Mouse (Mus musculus) c-Kit-positive CD71-negative TER-119-negative erythroid progenitor cells, embryonic 14.5 days (primary cell): Measurements from ENCODE around the gene Cul9.
"Not testable (repeated sequence)": the region's sequence is repeated elsewhere in the genome, so short reads cannot be mapped to it uniquely, and the experiment has no call there.

Source experiments
- DNase-seq: peaks from one replicate; pipeline ENCODE4 v3.0.0-alpha.2; 2013; ENCODE audit warnings: low read depth

Gene Cul9

DNA sequence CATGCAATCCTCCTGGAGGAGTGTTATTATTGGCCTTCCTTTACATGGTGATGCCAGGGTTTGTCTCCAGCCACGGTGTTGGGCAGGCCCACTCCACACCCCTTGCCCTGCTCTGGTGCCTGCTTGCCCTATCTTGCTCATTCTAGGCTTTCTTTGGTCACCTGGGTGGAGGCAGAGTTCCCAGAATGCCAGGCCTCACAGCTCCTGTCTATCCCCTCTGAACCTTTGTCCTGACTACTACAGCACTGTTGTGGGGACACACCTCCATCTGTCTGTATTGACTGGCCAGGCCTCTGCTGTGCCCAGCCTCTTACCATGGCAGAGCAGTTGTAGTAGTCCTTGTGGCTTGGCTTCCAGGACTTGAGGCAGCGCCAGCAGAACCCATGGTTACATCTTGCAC, 43.4 kb downstream of the Cul9 start:
- no peak for DNase-seq

GRCm38 (mm10) chr17:46497956-46498355, 48.2 kb downstream of the Cul9 start:
- DNase-seq: peak; percentile 13

DNA sequence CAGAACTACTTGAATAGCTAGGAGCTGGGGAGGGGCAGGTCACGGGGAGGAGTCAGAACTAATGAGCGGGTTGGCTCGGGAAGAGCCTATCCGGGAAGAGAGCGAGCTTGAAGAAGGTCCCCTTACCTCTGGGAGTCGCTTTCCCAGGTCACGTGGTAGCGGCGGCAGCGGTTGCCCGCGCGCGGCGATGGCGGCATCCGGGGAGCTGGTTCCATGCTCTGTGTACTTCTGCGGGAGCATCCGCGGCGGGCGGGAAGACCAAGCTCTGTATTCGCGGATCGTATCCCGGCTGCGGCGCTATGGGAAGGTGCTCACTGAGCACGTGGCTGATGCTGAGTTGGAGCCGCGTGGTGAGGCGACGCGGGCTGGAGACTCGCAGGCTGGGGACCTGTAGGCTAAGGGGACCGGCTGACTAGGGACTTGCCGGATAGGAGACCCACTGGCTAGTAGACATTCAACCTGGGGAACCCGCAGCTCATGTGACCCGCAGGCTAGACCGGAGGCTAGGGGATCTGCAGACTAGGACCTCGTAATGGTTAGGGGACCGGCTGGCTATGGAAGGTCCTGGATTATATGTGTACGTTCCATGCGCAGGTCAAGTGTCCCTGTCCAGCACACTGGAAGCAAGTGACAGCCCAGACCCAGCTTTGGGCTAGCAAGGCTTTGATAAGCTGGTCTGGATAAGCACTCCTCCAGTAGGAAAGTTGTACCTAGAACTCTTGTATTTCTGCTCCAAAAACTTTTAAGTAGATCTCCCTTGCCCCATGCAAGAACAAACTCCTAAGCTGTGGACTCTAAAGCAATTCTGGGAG, 49.4 kb downstream of the Cul9 start, which contains the start of gene Dnph1:
Dnph1 (plus strand) TSS at position 89 of the 812 bp plus-strand sequence.
- DNase-seq: peak; percentile 61

DNA sequence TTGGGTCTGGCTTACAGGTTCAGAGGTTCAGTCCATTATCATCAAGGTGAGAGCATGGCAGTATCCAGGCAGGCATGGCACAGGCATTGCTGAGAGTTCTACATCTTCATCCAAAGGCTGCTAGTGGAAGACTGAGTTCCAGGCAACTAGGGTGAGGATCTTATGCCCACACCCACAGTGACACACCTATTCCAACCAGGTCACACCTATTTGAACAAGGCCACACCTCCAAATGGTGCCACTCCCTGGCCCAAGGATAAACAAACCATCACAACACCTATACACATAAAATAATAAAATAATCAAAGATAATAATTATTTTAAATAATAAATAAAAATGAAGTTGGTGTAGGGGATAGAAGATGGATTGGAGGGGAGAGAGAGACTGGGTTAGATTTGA, 50.1 kb downstream of the Cul9 start:
- DNase-seq: not testable (repeated sequence)

- no peak for DNase-seq
These were observed 50.7 kb downstream of the Cul9 start for GRCm38 (mm10) chr17:46495486-46495885.

DNA sequence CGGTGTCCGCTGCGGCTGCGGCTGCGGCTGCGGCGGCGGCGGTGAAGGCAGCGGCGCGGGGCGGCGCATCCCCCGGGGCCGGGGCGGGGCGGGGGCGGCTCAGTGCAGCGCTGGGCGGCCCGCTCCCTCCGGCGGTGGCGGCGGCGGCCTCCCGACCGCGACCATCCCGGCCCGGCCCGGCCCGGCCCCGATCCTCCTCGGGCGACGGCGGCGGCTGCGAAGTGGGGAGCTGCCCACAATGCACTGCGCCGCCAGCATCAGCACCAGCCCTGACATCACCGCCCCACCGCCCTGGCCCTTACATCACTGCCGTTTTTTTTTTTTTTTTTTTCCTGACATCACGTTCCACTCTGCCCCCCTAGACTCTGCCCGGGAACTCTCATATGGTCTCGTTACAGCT, 58.8 kb downstream of the Cul9 start, which contains the start of gene Ttbk1:
Ttbk1 (minus strand) TSS at position 245 of the 400 bp plus-strand sequence.
- DNase-seq: no peak

DNA sequence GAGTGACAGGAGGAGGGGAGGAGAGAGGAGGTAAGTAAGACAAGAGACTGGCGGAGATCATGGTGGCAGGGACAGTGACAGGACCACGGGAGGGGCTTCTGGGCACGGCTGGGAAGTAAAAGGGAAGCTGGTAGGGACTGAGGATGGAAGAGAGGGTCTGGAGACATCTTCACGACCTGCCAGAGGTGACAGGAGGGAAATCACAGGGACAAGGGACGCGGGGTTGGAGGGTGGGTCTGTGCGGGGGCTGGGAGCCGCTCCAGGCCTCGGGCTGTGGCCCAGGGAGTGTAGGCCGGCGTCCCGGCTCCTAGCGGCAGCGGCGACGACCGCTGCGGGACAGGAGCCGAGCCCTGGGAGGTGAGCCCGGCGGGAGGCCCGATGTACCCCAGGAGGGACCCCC, 59.2 kb downstream of the Cul9 start:
- DNase-seq: no peak

GRCm38 (mm10) chr17:46484461-46484875, 61.7 kb downstream of the Cul9 start:
- DNase-seq: no peak

- DNase-seq: no peak
These were observed 62.2 kb downstream of the Cul9 start for GRCm38 (mm10) chr17:46484021-46484431.

DNA sequence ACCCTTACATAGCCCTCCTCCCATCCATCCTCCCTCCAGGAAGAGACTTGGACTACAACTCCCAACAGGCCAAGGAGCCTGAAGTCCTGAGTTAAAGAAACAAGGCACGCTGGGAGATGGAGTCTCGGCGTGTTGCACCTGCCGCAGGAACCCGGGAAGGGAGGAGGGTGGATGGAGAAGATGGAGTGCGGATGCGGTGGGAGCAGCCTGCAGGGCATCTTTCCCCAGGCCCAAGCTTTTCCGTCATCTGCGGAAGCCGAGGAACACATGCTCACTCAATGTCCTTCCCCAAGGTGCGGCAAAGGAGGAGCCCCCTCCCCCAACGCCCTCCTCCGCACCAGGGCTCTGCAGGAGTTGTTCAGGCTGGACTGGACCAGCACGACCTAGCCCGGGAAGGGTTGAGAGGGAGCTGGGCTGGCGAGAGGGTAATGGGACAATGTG, 62.6 kb downstream of the Cul9 start:
- no peak for DNase-seq

DNA sequence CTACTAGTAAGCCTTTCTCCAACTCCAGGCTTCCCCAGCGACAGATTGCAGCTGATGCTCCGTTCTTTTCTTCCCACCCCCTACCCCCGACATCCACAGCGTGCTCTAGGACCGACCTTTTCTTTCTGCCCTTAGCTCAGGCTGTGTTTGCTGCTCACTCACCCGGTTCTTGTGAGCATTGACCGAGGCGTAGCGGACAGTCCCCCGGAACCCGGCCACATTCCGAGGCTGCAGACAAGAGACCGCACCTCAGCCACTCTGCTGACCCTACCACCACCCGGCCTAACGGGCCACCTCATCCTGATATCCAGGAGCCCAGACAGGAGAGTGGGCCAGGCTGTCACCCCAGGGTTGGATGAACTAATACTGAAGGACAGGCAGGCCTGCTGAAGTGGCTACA, 68.9 kb downstream of the Cul9 start:
- no peak for DNase-seq

DNA sequence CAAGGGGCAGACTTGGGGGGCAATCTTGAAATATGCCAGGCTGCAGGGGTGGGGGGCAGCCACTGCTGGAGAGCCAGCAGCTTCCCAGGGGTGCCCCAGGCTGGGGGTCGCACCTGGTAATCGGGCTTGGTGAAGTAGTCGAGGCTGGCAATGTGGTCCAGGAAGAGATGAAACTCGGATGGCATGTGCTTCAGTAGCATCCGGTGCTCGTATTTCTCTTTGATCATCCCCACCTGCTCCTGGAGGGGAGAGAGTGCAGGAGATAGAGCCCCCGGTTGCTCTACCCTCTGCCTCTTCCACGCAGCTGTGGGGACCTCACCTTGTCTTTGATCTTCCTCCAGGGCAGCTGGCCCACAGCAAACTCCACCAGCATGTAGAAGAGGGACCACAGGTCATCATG, 69.6 kb downstream of the Cul9 start:
- no peak for DNase-seq

DNA sequence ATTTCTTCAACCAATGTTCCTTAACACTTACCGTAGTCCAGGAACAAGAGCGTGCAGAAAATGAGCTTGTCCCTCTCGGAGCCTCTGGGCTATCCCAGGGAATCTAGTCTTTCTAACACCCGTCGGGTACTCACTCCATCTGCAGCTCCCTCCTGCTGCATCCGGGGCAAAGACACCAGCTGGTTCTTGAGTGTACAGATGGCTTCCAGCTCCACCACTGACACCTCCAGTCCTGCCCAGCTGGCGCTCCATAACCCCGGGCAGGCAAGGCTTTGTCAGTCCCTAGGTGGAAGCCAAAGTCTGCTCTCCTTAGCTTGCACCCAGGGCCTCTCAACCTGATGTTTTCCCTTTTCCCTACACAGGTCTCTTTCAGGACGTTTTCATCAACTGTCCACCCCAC, 78.4 kb downstream of the Cul9 start:
- DNase-seq: no peak

GRCm38 (mm10) chr17:46462226-46462625, 84.0 kb downstream of the Cul9 start:
- no peak for DNase-seq

- DNase-seq: no peak
These were observed 84.8 kb downstream of the Cul9 start for GRCm38 (mm10) chr17:46461347-46461746.

- DNase-seq: no peak
These were observed 85.5 kb downstream of the Cul9 start for GRCm38 (mm10) chr17:46460673-46461072.

DNA sequence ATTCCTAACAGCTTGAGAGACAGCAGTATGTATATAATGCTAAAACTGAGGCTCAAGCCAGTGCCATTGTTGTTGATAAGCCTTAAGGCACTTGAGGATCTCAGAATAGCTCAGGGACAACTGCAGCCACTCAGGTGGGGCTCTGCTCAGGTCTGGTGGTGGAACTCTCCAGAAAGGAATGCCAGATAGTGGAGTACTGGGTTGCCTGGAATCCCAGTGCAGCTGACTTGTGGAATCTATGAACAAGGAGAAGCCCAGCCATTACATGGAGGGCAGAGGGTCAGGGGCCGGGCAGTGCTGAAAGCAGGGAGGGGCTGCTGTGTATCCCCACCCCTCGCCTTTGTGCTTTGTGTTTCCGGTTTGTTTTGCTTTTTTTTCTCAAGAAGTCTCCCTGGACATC, 87.7 kb downstream of the Cul9 start:
- no peak for DNase-seq

DNA sequence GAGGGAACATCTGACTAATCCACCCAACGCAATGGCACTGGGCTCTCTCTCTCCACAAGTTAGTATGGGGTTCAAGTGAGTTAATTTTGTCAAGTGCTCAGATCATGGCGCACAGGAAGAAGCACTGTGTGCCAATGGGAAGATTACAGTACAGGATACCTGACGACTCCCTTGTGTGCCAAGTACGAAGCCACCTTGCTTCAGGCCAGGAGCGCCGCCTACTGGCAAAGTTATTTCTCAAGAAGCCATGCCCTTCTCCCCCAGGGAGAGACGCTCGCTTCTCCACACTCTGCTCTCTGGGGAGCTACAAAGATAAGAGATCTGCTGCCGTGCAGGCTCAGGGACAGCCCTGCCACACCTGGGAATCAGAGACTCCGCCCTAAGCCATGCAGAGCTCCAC, 88.4 kb downstream of the Cul9 start:
- peak; percentile 56 for DNase-seq

- DNase-seq: no peak
These were observed 91.0 kb downstream of the Cul9 start for GRCm38 (mm10) chr17:46455110-46455691.

DNA sequence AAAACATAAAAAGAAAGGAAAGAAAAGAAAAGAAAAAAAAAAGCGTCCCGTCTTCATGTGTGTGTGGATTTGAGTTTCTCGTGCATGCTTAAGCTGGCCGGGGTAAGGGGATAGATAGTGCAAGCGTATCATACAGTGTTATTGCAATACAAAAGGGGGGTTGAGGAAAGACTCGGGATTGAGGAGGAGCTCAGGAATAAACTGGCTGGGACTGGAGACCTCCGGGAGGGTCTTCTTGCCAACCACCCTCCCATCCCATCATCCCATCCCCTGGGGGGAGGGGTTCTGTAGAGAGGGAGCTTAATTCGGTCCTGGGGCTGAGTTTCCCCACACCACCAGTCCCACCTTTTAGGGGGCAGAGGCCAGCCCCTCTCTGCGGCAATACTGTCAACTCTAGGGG, 91.6 kb downstream of the Cul9 start:
- no peak for DNase-seq

DNA sequence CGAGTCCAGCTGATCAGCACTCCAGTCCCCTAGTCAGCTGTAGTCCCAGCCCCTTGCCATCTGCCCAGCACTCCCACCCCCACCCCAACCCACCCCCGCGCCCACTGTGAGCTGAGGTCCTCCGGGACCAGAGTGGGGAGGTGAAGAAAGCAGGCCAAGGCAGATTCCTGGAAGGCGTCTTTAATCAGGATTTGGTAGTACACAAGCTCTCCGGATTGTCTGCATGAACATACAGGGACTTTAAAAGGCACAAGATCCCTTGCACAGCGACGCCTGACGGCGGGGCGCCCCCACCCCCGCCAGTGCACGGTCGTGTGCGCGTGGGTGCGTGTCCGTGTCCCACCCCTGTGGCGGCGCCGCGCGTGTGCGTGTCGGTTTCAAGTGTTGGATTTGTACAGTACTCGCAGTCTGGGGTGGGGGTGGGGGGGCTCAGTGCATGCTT, 92.2 kb downstream of the Cul9 start:
- DNase-seq: no peak

DNA sequence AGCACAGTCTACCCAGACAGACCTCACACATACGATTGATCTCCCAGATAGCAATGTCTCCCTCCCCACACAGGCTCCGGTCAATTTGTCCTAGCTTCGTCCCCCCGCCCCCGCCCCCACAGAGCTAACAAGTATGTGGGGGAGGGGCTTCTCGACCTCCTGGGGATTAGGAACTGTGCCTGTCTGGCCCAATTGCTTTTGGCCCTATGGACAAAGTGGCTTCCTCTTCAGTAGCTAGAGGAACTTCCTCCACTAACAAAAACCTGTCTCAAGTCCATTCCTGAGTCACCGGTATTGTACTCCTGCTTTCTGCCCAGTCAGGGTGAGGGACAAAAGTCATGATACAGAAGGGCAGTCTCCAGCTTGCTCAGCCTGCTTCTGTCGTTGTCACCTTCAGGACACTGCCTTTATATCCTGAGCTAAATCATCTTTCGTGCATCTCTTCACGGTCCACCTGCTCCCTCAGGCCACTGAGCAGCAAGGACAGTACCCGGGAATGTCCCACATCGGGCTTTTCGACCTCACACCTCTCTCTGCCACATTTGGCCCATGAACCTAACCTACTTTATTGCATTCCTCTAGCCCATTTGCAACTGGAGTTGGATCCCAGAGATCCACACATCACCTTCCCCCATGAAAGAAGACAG, 92.8 kb downstream of the Cul9 start:
- DNase-seq: no peak

GRCm38 (mm10) chr17:46452683-46453082, 93.5 kb downstream of the Cul9 start:
- DNase-seq: no peak
